Mouse (Mus musculus): ENCODE results near the gene Dnajc6. TPM values are rescaled to one million over a fixed set of nuclear protein-coding genes. Genes with fewer than 3 reads are reported as not detected.

Dnajc6 gene
- total RNA-seq, 2 experiments from 2014 or later = 5.0 to 5.4 TPM

GRCm38 (mm10) chr4:101563607-101564006 lies 67.2 kb downstream of the Dnajc6 start:
- DNase-seq (ENCODE audit: low spot score in 2 of 2) = no peak

- no peak for DNase-seq (ENCODE audit: low spot score in 2 of 2)
Observed at GRCm38 (mm10) chr4:101564746-101565417, 68.4 kb downstream of the Dnajc6 start.

GRCm38 (mm10) chr4:101569076-101569475 lies 72.6 kb downstream of the Dnajc6 start:
- DNase-seq (ENCODE audit: low spot score in 2 of 2) = no peak

- no peak for DNase-seq (ENCODE audit: low spot score in 2 of 2)
Observed at GRCm38 (mm10) chr4:101572142-101572541, 75.7 kb downstream of the Dnajc6 start.

GRCm38 (mm10) chr4:101575307-101575706 lies 78.9 kb downstream of the Dnajc6 start:
- no peak for DNase-seq (ENCODE audit: low spot score in 2 of 2)

- no peak for DNase-seq (ENCODE audit: low spot score in 2 of 2)
Observed at GRCm38 (mm10) chr4:101578720-101579119, 82.3 kb downstream of the Dnajc6 start.

GRCm38 (mm10) chr4:101579517-101579916 lies 83.1 kb downstream of the Dnajc6 start:
- no peak for DNase-seq (ENCODE audit: low spot score in 2 of 2)

- DNase-seq (ENCODE audit: low spot score in 2 of 2) = no peak
Observed at GRCm38 (mm10) chr4:101581156-101581555, 84.7 kb downstream of the Dnajc6 start.

GRCm38 (mm10) chr4:101582882-101583281 lies 86.4 kb downstream of the Dnajc6 start:
- DNase-seq (ENCODE audit: low spot score in 2 of 2) = no peak

GRCm38 (mm10) chr4:101584524-101585454 lies 88.3 kb downstream of the Dnajc6 start:
- no peak for DNase-seq (ENCODE audit: low spot score in 2 of 2)

GRCm38 (mm10) chr4:101585455-101586184 lies 89.2 kb downstream of the Dnajc6 start:
- DNase-seq (ENCODE audit: low spot score in 2 of 2) = no peak

GRCm38 (mm10) chr4:101588932-101589331 lies 92.5 kb downstream of the Dnajc6 start:
- no peak for DNase-seq (ENCODE audit: low spot score in 2 of 2)

- no peak for DNase-seq (ENCODE audit: low spot score in 2 of 2)
Observed at GRCm38 (mm10) chr4:101589771-101590170, 93.3 kb downstream of the Dnajc6 start.

- DNase-seq (ENCODE audit: low spot score in 2 of 2) = no peak
Observed at GRCm38 (mm10) chr4:101591400-101591799, 95.0 kb downstream of the Dnajc6 start.

GRCm38 (mm10) chr4:101592466-101592865 lies 96.0 kb downstream of the Dnajc6 start:
- no peak for DNase-seq (ENCODE audit: low spot score in 2 of 2)

- DNase-seq (ENCODE audit: low spot score in 2 of 2) = no peak
Observed at GRCm38 (mm10) chr4:101601758-101602157, 105.3 kb downstream of the Dnajc6 start.

- no peak for DNase-seq (ENCODE audit: low spot score in 2 of 2)
Observed at GRCm38 (mm10) chr4:101603635-101604034, 107.2 kb downstream of the Dnajc6 start.

- no peak for DNase-seq (ENCODE audit: low spot score in 2 of 2)
Observed at GRCm38 (mm10) chr4:101616520-101616919, 120.1 kb downstream of the Dnajc6 start.

GRCm38 (mm10) chr4:101617742-101618141 lies 121.3 kb downstream of the Dnajc6 start:
- DNase-seq (ENCODE audit: low spot score in 2 of 2) = no peak

GRCm38 (mm10) chr4:101620206-101620605 lies 123.8 kb downstream of the Dnajc6 start:
- no peak for DNase-seq (ENCODE audit: low spot score in 2 of 2)

GRCm38 (mm10) chr4:101621241-101621640 lies 124.8 kb downstream of the Dnajc6 start:
- no peak for DNase-seq (ENCODE audit: low spot score in 2 of 2)

Measured in adrenal gland, adult 18-20 months (tissue).